Mouse (Mus musculus) midbrain, embryonic 16.5 days (tissue): ENCODE measurements around the gene Tle6. TPM values are rescaled to one million over a fixed set of nuclear protein-coding genes. Genes with fewer than 3 reads are reported as not detected.

Source experiments
- ATAC-seq: fragments of 200-750 bp; cut with Nextera tagmentation; 2 replicates; pipeline ENCODE4 v1.8.0; 2017; ENCODE audit warnings: moderate TSS enrichment
- H3K27ac ChIP-seq: fragments of 300-500 bp; sonication (generic); 2 replicates; pipeline ENCODE4 v1.5.1; 2014; ENCODE audit warnings: mild to moderate bottlenecking, low read length, mixed read lengths
- H3K27me3 ChIP-seq: fragments of 300-500 bp; sonication (generic); 2 replicates; pipeline ENCODE4 v1.6.1; 2014; ENCODE audit warnings: low read depth, low read length, mixed read lengths; ENCODE audit not compliant: control insufficient read depth, insufficient read depth
- H3K36me3 ChIP-seq: fragments of 300-500 bp; sonication (generic); 2 replicates; pipeline ENCODE4 v1.6.1; 2014; ENCODE audit warnings: mild to moderate bottlenecking, low read length, moderate library complexity, mixed read lengths; ENCODE audit not compliant: control insufficient read depth, insufficient read depth
- H3K4me1 ChIP-seq: fragments of 300-500 bp; sonication (generic); 2 replicates; pipeline ENCODE4 v1.6.1; 2014; ENCODE audit warnings: mild to moderate bottlenecking, low read length, mixed read lengths; ENCODE audit not compliant: control insufficient read depth, insufficient read depth
- H3K4me2 ChIP-seq: fragments of 300-500 bp; sonication (generic); 2 replicates; pipeline ENCODE4 v1.6.1; 2014; ENCODE audit warnings: mild to moderate bottlenecking, low read length, mixed read lengths
- H3K4me3 ChIP-seq: fragments of 300-500 bp; sonication (generic); 2 replicates; pipeline ENCODE4 v1.5.1; 2014; ENCODE audit warnings: low read depth, mild to moderate bottlenecking, low read length, moderate library complexity, mixed read lengths
- H3K9ac ChIP-seq: fragments of 300-500 bp; sonication (generic); 2 replicates; pipeline ENCODE4 v1.6.1; 2014; ENCODE audit warnings: low read depth, low read length, mixed read lengths
- H3K9me3 ChIP-seq: fragments of 300-500 bp; sonication (generic); replicated peaks from 2 replicates; pipeline ENCODE4 v1.6.1; 2014; ENCODE audit warnings: mild to moderate bottlenecking, low read length, mixed read lengths; ENCODE audit not compliant: control insufficient read depth, poor library complexity, severe bottlenecking
- WGBS: fragments of 180-500 bp; shearing (Covaris S2); extraction: QIAGEN DNeasy Blood & Tissue Kit; methylation state at CpG from one replicate; pipeline ENCODE4 v1.1.7; 2014; 5-methylcytosine and 5-hydroxymethylcytosine counted together
- polyA plus RNA-seq: library from polyadenylated mRNA; unstranded; fragments of >200 nt; fragmentation: Nextera tagmentation; extraction: Ambion mirVana; gene quantifications from 2 replicates; pipeline ENCODE4 v1.2.1, GENCODE M21; 2015

Tle6 gene
- polyA plus RNA-seq, 1 experiment from 2014 or later, result 4.3 TPM

DNA sequence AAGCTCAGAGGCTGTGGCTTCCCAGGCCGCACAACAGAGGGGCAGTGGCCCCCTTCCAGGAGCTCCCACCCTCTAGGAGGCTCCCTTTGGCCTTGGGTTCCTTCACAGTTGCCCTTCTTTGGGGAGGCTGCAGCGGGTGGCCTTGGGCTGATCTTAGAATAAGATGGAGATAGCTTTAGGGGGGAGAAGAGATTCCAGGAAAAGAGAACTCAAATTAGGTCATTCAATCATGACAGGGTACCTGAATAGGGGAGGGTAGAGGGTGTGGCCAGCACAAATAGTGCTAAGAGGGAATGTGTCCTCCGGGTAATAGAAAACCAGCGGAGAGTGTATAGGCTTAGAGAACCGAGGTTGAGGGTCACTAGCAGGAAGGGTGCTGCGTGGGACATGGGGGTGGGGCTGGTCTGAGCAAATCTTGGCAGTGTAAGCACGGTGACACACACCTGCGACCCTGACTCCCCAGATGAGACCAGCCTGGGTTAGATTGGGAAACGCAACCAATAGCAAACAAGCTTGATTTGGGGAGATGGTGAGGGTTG lies 28.7 kb downstream of the Tle6 start:
- H3K27ac ChIP-seq, result peak overlapping the region; percentile 51
- no peaks in the 10 kb centered on the region for H3K36me3 ChIP-seq
- peaks cover 43% of the 10 kb centered on the region for H3K4me1 ChIP-seq
- peak overlapping the region; percentile 44; the same call in 1 of the 2 replicates for H3K4me3 ChIP-seq
- peaks cover 20% of the 10 kb centered on the region for H3K27me3 ChIP-seq
- H3K4me2 ChIP-seq, result peak overlapping the region; percentile 75
- no peak overlapping the region for H3K9ac ChIP-seq
- ATAC-seq, result peak; percentile 6
- 5% methylated on average over 9 of the region's 9 CpGs for WGBS
- no peaks in the 10 kb centered on the region for H3K9me3 ChIP-seq

DNA sequence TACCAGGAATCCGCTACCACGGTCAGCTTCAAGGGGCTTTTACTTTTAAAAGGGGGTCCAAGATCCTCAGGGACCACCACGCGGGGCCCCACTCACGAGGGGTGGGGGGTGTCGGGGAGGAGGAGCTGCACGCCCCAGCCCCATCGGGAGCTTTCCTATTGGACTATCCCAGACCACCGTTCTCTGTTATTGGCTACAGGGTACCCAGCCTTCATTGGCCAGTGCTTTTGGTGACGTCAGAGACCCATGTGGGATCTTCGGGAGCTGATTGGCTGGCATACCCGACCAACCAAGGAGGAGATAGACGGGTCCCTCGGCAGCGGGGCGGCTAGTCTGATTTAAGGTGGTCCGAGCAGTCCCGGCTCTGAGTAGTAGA lies 29.4 kb downstream of the Tle6 start:
- ATAC-seq, result peak; percentile 92
- peaks cover 43% of the 10 kb centered on the region for H3K4me1 ChIP-seq
- H3K9ac ChIP-seq, result peak overlapping the region; percentile 53
- WGBS, result 0% methylated on average over 18 of the region's 18 CpGs
- peak overlapping the region; percentile 75 for H3K4me2 ChIP-seq
- H3K4me3 ChIP-seq, result peak overlapping the region; percentile 44
- peaks cover 16% of the 10 kb centered on the region for H3K27me3 ChIP-seq
- H3K36me3 ChIP-seq, result no peaks in the 10 kb centered on the region
- H3K9me3 ChIP-seq, result no peaks in the 10 kb centered on the region
- peak overlapping the region; percentile 70 for H3K27ac ChIP-seq

DNA sequence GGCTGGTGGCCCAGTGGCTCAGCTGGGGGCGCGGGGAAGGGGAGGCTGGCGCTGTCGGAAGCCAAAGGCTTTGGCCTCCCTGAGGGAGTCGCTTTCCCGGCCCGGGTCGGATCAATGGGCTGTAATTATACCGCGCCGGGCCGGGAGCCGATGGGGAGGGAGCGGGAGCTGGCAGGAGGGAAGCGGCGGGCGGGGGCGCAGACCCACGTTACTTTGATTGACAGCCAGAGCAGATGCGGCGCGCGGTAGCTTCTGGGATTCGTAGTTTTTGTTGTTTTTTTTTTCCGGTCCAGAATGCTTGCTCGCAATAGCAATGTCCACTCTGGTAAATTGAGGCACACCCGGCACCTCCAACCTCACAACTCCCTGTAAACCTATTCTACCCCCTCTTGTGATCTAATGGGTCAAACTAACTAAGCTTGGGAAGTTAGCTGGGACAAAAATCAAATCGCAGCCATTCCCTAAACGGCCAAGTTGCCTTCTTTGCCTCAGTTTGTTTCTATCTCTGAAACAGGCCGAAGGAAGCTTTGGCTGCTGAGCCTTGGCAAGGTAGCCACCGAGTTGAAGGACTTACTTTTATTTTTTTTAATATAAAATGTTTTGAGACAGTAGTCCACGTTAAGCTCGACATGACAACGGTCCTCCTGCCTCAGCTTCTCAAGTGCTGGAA lies 29.9 kb downstream of the Tle6 start:
- H3K9ac ChIP-seq, result peak overlapping the region; percentile 53
- peak overlapping the region; percentile 75 for H3K4me2 ChIP-seq
- H3K27ac ChIP-seq, result peak overlapping the region; percentile 84
- no peaks in the 10 kb centered on the region for H3K9me3 ChIP-seq
- H3K36me3 ChIP-seq, result peaks cover 2% of the 10 kb centered on the region; the same call in 1 of the 2 replicates
- H3K4me3 ChIP-seq, result peak overlapping the region; percentile 44
- peaks cover 41% of the 10 kb centered on the region for H3K4me1 ChIP-seq
- ATAC-seq, result peak; percentile 69
- under 1% methylated on average over 32 of the region's 34 CpGs for WGBS
- peaks cover 19% of the 10 kb centered on the region for H3K27me3 ChIP-seq

DNA sequence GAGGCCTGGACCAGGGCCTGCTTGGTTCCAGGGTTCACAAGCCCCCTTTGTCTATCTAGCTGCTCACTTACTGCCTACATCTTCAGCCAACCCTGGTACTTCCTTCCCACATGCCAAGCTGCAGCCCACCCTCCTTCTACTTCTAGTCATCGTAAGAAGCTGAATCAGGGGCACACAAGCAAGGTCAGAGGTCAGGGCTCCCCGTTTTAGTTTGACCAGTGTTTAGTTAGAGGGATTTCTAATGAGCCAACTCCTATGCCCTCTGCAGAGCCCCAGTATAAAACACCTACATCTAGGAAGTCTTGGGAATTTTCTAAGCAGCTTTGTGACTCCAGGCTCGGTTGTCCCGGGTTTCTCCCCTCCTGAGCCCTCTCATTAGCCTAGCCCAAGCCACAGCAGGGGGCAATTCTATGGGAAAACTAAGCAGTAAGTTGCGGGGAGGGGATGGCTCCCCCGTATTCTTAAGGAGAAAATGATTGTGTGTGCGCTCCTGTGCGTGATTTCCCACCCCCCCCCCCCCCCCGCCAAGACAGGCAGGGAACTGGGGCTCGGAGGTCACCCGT lies 30.6 kb downstream of the Tle6 start:
- H3K36me3 ChIP-seq, result peaks cover 7% of the 10 kb centered on the region; the same call in 1 of the 2 replicates
- H3K27me3 ChIP-seq, result peaks cover 20% of the 10 kb centered on the region
- peak overlapping the region; percentile 84 for H3K27ac ChIP-seq
- peak overlapping the region; percentile 75 for H3K4me2 ChIP-seq
- ATAC-seq, result peak; percentile 23
- H3K4me3 ChIP-seq, result peak overlapping the region; percentile 44
- peak overlapping the region; percentile 46; the same call in 1 of the 2 replicates for H3K9ac ChIP-seq
- H3K9me3 ChIP-seq, result no peaks in the 10 kb centered on the region
- H3K4me1 ChIP-seq, result peaks cover 35% of the 10 kb centered on the region
- 1% methylated on average over 10 of the region's 11 CpGs for WGBS

DNA sequence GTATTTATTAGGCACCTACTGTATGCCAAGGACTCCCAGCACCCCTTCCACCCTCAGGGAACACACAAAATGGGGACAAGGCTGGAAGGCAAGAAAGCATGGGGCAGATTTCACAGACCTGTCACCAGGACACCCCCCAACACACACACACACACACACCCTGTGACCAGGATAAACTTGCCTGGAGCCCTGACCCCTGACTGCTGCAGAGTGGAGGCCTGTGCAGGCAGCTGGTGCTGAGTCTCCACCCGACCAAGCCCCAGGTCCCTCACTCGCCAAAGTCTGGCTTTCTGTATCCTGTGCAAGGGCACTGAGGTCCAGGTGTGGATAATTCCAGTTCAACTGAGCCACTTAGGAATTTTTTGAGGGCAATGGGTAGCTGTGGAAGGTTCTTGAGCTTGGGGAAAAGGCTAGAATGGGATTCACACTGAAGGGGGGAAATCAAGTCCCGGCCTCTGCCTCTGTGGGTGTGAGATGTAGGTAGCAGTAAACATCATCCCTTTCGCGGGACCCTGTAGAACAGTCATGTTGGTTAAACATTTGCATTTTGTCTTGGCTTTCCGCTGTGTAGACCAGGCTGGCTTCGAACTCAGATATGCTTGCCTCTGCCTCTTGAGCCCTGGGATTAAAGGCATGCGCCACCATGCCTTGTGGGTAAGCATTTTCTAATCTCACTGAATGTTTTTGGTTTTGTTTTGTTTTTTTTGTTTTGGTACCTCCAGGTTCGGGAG lies 31.2 kb downstream of the Tle6 start:
- no peak overlapping the region for H3K4me3 ChIP-seq
- no peak overlapping the region for H3K4me2 ChIP-seq
- WGBS, result 35% methylated on average over 9 of the region's 9 CpGs
- no peak overlapping the region for H3K9ac ChIP-seq
- ATAC-seq, result no peak
- no peaks in the 10 kb centered on the region for H3K9me3 ChIP-seq
- peaks cover 13% of the 10 kb centered on the region; the same call in 1 of the 2 replicates for H3K36me3 ChIP-seq
- peaks cover 30% of the 10 kb centered on the region for H3K4me1 ChIP-seq
- peaks cover 20% of the 10 kb centered on the region for H3K27me3 ChIP-seq
- peak overlapping the region; percentile 84 for H3K27ac ChIP-seq

DNA sequence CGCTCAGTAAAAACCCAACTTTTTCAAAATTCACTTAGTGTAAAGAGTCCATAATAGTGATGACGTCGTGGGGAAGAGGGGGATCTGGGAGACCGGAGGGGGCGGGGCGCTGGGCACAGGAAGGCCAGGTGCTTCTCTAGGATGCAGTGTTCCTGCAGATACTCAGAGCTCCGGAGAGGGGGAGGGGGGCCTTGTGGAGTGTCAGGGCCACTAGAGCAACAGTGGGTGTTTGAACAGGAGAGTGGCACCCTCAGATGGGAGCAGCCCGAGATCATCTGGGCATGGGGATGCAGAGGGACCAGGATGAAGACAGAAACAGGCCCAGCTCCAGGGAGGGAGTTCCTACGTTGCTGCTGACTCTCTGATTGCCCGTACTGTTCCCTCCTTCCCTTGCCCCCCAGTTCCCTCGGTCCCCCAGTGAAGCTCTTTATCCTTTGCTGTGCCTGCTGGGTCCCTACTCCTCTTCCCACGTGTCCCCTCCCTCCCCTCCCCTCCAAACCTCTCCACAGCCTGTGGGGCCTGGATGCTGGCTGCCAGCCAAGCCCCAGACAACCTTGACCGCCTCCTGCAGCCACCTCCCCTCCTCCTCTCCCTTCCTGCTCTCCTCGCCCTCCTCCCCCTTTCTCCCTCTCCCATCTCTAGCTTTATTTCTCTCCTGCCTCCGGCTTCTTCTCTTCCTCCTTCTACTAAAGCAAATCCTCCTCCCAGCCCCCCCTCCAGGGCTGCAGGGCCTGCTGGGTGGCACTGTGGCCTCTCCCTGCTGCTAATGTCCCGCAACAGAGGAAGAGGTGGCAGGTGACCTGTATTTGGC lies 32.3 kb downstream of the Tle6 start:
- Histone ChIP-seq H3K27me3 (peaks cover 13% of the 10 kb centered on the region), H3K9me3 (no peaks in the 10 kb centered on the region), H3K4me1 (peaks cover 33% of the 10 kb centered on the region), H3K4me3 (no peak overlapping the region), H3K36me3 (peaks cover 14% of the 10 kb centered on the region; the same call in 1 of the 2 replicates), H3K9ac (0 out of 2 replicates have a peak overlapping the region, but pooled peaks have one; percentile 18), H3K4me2 (0 out of 2 replicates have a peak overlapping the region, but pooled peaks have one; percentile 11), H3K27ac (peak overlapping the region; percentile 66)
- ATAC-seq, result no peak
- WGBS, result 7% methylated on average over 16 of the region's 16 CpGs

DNA sequence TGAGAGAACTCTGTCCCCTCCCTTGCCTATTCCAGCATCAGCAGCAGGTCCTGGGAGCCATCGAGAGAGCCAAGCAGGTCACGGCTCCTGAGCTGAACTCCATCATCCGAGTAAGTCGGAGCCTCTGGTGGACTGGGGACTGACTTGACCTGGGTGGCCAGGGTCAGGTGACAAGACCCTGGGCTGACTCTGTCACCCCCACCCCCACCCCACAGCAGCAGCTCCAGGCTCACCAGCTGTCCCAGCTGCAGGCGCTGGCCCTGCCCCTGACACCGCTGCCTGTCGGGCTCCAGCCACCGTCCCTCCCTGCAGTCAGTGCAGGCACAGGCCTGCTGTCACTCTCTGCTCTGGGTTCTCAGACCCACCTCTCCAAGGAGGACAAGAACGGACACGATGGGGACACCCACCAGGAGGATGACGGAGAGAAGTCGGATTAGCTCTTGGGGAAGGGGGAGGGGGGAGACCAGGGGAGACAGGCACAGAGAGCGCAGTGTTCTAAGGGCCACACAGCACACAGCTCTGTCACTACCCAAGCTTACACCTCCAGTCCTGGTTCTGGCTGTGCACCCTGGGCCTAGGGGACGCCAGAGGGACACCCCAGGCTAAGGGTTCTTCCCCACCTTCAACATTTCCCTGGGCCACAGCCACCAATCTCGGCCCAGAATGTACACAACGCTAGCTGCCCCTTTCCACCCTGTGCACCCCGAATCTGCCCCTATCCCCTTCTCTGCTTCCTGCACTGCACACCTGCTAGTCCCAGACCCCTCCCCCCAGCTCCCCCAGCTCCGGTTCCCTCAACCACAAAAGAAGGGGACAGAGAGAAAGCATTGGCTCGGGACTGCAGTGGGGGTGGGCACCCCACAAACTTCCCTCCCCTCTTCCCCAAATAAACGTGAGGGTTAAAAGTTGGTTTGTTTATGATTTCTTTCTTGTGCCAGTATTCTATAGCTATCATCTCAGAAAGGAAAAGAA lies 35.3 kb downstream of the Tle6 start:
- H3K4me3 ChIP-seq, result no peak overlapping the region
- no peak overlapping the region for H3K4me2 ChIP-seq
- no peaks in the 10 kb centered on the region for H3K9me3 ChIP-seq
- no peak for ATAC-seq
- H3K27ac ChIP-seq, result no peak overlapping the region
- H3K36me3 ChIP-seq, result peaks cover 14% of the 10 kb centered on the region; the same call in 1 of the 2 replicates
- no peak overlapping the region for H3K9ac ChIP-seq
- 35% methylated on average over 19 of the region's 20 CpGs for WGBS
- peaks cover 44% of the 10 kb centered on the region for H3K4me1 ChIP-seq
- peaks cover 6% of the 10 kb centered on the region for H3K27me3 ChIP-seq
